Mouse (Mus musculus): Measurements from ENCODE around the gene Pus1.

GRCm38 (mm10) chr5:110780761-110781528 is 486 bp upstream of the Pus1 start:
- TF ChIP-seq CTCF (IDR thresholded peaks at IDR 0.05) (no peak), POLR2A (IDR thresholded peaks at IDR 0.05; ENCODE audit: insufficient read depth, low read depth, low read length) (no peak), EP300 (IDR thresholded peaks at IDR 0.05; ENCODE audit: insufficient read depth, low read depth, low read length) (no peak)

Data from heart, adult 2 months (tissue).